Mouse (Mus musculus) forebrain, embryonic 16.5 days (tissue): Measurements from ENCODE around the gene Mrps36. TPM values are rescaled to one million over a fixed set of nuclear protein-coding genes. Genes with fewer than 3 reads are reported as not detected.
A peak's percentile ranks its signal among the peaks of the same experiment; 100 is the strongest.
"Not testable (repeated sequence)": the region's sequence is repeated elsewhere in the genome, so short reads cannot be mapped to it uniquely, and the experiment has no call there.

ENCODE experiments used
- ATAC-seq: fragments of 200-750 bp; cut with Nextera tagmentation; 2 replicates; pipeline ENCODE4 v1.8.0; 2017; ENCODE audit warnings: mild to moderate bottlenecking, moderate library complexity
- H3K27ac ChIP-seq: fragments of 300-500 bp; sonication (generic); 2 replicates; pipeline ENCODE4 v1.5.1; 2014; ENCODE audit warnings: low read length, control low read depth
- H3K27me3 ChIP-seq: fragments of 300-500 bp; sonication (generic); replicated peaks from 2 replicates; pipeline ENCODE4 v1.6.1; 2014; ENCODE audit warnings: low read length; ENCODE audit not compliant: control insufficient read depth, insufficient read depth
- H3K36me3 ChIP-seq: fragments of 300-500 bp; sonication (generic); 2 replicates; pipeline ENCODE4 v1.6.1; 2014; ENCODE audit not compliant: control insufficient read depth, insufficient read depth
- H3K4me1 ChIP-seq: fragments of 300-500 bp; sonication (generic); replicated peaks from 2 replicates; pipeline ENCODE4 v1.6.1; 2014; ENCODE audit warnings: low read length; ENCODE audit not compliant: control insufficient read depth, insufficient read depth
- H3K4me2 ChIP-seq: fragments of 300-500 bp; sonication (generic); 2 replicates; pipeline ENCODE4 v1.6.1; 2014; ENCODE audit warnings: mild to moderate bottlenecking, low read length, control low read depth
- H3K4me3 ChIP-seq: fragments of 300-500 bp; sonication (generic); replicated peaks from 2 replicates; pipeline ENCODE4 v1.5.1; 2014; ENCODE audit warnings: mild to moderate bottlenecking, low read length, control low read depth
- H3K9ac ChIP-seq: fragments of 300-500 bp; sonication (generic); replicated peaks from 2 replicates; pipeline ENCODE4 v1.6.1; 2014; ENCODE audit warnings: low read depth, low read length, control low read depth
- H3K9me3 ChIP-seq: fragments of 300-500 bp; sonication (generic); 2 replicates; pipeline ENCODE4 v1.6.1; 2016; ENCODE audit warnings: low read length; ENCODE audit not compliant: control insufficient read depth
- WGBS: fragments of 180-500 bp; shearing (Covaris S2); extraction: QIAGEN DNeasy Blood & Tissue Kit; methylation state at CpG from one replicate; pipeline ENCODE4 v1.1.7; 2014; 5-methylcytosine and 5-hydroxymethylcytosine counted together
- polyA plus RNA-seq: library from polyadenylated mRNA; unstranded; fragments of >200 nt; fragmentation: Nextera tagmentation; extraction: Ambion mirVana; gene quantifications from 2 replicates; pipeline ENCODE4 v1.2.1, GENCODE M21; 2015

The Mrps36 gene
- polyA plus RNA-seq, 1 experiment from 2014 or later, result 112 TPM

DNA sequence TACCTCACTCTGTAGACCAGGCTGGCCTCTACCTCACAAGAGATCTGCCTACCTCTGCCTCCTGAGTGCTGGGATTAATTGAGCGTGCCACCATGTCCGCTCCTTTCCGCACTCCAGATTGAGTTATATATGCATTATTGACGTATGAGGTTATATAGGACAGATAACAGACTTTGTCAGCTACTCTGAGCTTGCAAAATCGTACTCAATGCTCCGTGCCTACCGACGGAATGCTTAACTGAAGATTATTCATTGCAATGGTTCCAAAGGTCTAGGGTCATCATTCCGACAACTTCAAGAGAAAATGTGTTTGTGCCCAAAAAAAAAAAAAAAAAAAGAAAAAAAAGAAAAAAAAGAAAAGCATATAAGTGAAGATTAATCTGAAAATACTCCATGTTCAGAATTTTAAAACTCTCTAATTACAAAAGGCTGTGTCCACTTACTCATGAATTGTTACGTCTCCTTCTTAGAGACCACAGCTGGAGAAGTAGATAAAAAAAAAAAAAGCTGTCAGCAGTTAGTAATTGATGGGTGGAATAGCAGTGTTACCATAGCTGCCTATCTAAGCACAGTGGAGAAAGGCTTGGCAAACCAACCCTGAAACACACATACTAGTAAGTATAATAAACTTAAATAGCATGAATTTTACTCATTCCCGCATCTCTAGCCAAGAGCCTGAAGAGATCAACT, 968 bp downstream of the Mrps36 start:
- WGBS, result 68% methylated on average over 11 of the region's 11 CpGs
- Histone ChIP-seq H3K4me3 (peak overlapping the region; percentile 60), H3K9me3 (no peaks in the 10 kb centered on the region), H3K9ac (peak overlapping the region; percentile 70), H3K4me2 (peak overlapping the region; percentile 69), H3K27me3 (no peaks in the 10 kb centered on the region), H3K36me3 (no peaks in the 10 kb centered on the region), H3K4me1 (peaks cover 7% of the 10 kb centered on the region), H3K27ac (peak overlapping the region; percentile 81)
- ATAC-seq, result peak; percentile 60

DNA sequence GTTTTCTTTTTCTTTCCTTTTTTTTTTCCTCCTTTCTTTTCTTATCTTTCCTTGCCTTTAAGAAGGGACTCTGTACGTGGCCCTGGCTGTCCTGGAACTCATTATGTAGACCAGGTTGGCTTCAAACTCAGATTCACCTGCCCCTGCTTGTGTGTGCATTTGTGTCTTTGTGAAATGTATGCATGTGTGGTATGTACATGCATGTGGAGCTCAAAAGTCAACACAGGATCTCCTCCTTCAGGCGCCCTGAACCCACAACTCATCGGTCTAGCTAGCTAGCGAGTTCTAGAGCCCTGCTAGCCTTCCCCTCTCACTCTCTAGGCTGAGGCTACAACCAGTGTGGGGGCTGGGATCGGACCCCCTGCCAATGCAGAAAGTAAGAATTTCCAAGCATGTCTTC, 1.6 kb downstream of the Mrps36 start:
- no peak for ATAC-seq
- no peaks in the 10 kb centered on the region for H3K36me3 ChIP-seq
- no peak overlapping the region for H3K4me3 ChIP-seq
- WGBS, result 88% methylated on average over 5 of the region's 5 CpGs
- H3K9ac ChIP-seq, result no peak overlapping the region
- no peak overlapping the region for H3K27ac ChIP-seq
- H3K9me3 ChIP-seq, result no peaks in the 10 kb centered on the region
- peaks cover 7% of the 10 kb centered on the region for H3K4me1 ChIP-seq
- H3K4me2 ChIP-seq, result no peak overlapping the region
- no peaks in the 10 kb centered on the region for H3K27me3 ChIP-seq

DNA sequence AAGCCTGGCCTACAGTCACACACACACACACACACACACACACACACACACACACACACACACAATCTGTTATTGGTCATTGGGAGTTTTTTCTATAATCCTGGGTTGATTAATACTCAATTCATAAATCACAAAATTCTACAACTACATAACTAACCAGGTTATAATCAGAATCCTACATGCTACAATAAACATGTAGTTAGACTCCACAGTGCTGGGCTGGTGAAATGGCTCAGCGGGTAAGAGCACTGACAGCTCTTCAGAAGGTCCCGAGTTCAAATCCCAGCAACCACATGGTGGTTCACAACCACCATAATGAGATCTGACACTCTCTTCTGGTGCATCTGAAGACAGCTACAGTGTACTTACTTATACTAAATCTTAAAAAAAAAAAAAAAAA, 11.7 kb downstream of the Mrps36 start:
- Histone ChIP-seq H3K9ac (no peak overlapping the region), H3K4me2 (no peak overlapping the region), H3K4me1 (peaks cover 11% of the 10 kb centered on the region), H3K9me3 (no peaks in the 10 kb centered on the region), H3K27ac (no peak overlapping the region), H3K36me3 (peaks cover 6% of the 10 kb centered on the region), H3K27me3 (no peaks in the 10 kb centered on the region), H3K4me3 (no peak overlapping the region)
- ATAC-seq, result no peak
- 92% methylated on average over 2 of the region's 2 CpGs for WGBS

DNA sequence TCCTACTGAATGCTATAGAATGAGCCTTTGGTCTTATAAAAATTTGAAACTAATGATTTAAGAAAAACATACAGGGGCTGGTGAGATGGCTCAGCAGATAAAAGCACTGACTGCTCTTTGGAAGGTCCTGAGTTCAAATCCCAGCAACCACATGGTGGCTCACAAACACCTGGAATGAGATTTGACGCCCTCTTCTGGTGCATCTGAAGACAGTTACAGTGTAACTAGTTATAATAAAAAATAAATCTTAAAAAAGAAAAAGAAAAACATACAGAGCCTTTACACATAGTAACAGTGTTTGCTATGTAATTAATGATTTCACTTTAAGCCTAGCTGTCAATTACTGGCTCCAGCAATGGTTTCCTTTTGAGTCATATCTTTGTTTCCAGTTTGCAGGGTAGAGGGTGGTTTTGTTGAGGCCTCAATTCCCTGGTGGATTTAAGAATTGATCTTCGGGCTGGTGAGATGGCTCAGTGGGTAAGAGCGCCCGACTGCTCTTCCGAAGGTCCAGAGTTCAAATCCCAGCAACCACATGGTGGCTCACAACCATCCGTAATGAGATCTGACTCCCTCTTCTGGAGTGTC, 12.9 kb downstream of the Mrps36 start:
- not testable (repeated sequence) for H3K9ac ChIP-seq, ATAC-seq, H3K36me3 ChIP-seq, H3K9me3 ChIP-seq, H3K4me3 ChIP-seq, H3K27ac ChIP-seq, H3K27me3 ChIP-seq
- 91% methylated on average over 5 of the region's 6 CpGs for WGBS
- H3K4me1 ChIP-seq, result peaks cover 14% of the 10 kb centered on the region
- peak overlapping the region; percentile 72; the same call in 1 of the 2 replicates for H3K4me2 ChIP-seq

DNA sequence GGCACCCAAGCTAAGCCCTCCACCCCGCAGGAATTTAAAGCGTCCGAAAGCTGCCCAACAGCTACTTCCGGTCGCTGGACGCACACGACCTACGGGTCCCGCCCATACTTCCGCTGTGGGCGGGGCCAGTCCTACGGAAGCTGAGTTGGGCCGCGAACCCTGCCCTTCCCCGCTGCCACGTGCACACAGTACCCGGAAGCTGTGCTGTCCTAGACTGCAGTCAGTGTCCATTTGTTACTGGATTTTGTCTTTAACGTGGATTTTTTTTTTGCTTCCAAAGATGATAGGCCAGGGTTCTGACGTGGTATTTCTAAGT, 13.6 kb downstream of the Mrps36 start, which contains the start of gene Cdk7:
Cdk7 (minus strand) TSS at position 79 of the 316 bp plus-strand sequence.
- no peaks in the 10 kb centered on the region for H3K9me3 ChIP-seq
- H3K27me3 ChIP-seq, result no peaks in the 10 kb centered on the region
- WGBS, result under 1% methylated on average over 19 of the region's 19 CpGs
- peak within 1 kb of the TSS; percentile 88 for H3K27ac ChIP-seq
- peaks cover 4% of the 10 kb centered on the region for H3K36me3 ChIP-seq
- peak; percentile 99 for ATAC-seq
- peaks cover 14% of the 10 kb centered on the region for H3K4me1 ChIP-seq
- H3K9ac ChIP-seq, result peak within 1 kb of the TSS; percentile 89
- peak within 1 kb of the TSS; percentile 76 for H3K4me2 ChIP-seq
- H3K4me3 ChIP-seq, result peak within 1 kb of the TSS; percentile 86

DNA sequence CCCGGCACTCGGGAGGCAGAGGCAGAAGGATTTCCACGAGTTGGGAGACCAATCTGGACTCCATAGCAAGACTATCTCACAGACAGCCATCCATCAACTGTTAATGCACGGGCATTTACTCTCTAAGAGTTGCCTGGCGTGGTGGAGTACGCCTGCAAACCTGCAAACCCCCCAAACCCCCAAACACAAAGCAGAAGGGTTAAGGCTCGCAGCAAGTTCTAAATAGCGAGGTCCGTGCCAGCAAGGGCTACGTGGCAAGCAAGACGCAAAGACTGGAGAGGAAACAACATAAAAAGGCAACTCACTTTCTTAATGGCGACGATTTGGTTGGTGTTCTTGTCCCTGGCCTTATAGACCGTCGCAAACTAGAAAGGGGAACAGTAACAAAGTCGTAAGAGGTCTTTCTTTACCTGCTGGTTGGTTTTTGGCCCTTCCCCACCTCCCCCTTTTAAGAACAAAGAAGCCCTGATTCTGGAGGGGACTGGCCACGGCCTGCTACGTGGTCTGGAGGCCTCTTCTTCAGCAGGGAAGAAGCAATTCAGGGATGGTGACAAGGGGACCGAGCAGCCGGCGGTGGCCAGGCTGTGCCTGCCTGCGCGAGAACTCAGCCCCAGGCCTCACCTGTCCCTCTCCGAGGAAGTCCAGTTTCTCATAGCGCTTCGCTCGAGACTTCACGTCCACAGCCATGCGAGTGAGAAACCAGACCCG, 14.2 kb downstream of the Mrps36 start:
- no peaks in the 10 kb centered on the region for H3K9me3 ChIP-seq
- H3K4me3 ChIP-seq, result peak overlapping the region; percentile 86

DNA sequence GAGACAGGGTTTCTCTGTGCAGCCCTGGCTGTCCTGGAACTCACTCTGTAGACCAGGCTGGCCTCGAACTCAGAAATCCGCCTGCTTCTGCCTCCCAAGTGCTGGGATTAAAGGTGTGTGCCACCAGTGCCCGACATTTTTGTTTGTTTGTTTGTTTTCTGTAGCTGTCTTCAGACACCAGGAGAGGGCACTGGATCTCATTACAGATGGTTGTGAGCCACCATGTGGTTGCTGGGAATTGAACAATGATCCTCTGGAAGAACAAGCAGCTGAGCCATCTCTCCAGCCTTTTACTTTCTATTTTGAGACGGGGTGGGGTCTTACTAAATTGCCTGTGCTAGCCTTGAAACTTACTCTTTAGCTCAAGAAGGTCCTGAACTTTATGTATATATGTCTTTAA, 15.9 kb downstream of the Mrps36 start:
- not testable (repeated sequence) for ATAC-seq, H3K36me3 ChIP-seq, H3K9me3 ChIP-seq, H3K9ac ChIP-seq, H3K4me2 ChIP-seq, H3K4me3 ChIP-seq, H3K27ac ChIP-seq, H3K27me3 ChIP-seq
- WGBS, result 91% methylated on average over 4 of the region's 4 CpGs
- peaks cover 21% of the 10 kb centered on the region for H3K4me1 ChIP-seq

More for the DNA sequence above, 14.2 kb downstream of the Mrps36 start:
- peak; percentile 81 for ATAC-seq
- no peaks in the 10 kb centered on the region for H3K27me3 ChIP-seq
- H3K4me2 ChIP-seq, result peak overlapping the region; percentile 76
- H3K27ac ChIP-seq, result peak overlapping the region; percentile 88
- 1% methylated on average over 30 of the region's 30 CpGs for WGBS
- peak overlapping the region; percentile 89 for H3K9ac ChIP-seq
- H3K4me1 ChIP-seq, result peaks cover 14% of the 10 kb centered on the region
- H3K36me3 ChIP-seq, result peaks cover 4% of the 10 kb centered on the region

DNA sequence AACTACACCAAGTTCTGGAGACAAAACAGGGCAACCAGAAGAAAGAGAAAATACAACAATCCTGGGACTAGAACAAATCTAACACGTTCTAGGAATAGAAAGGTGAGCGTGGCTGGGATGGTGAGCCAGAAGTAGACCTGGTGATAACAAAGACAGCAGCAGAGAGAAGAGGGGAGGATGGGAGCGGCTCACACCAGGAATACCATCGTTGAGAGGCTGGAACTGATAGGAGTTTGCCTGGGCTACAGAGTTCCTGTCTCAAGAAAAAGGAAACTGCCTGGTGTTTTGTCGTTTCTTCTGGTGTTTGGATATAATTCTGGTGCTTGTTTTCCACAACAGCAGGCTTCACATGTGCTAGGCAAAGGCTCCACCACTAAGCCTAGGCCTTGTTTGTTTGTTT, 16.4 kb downstream of the Mrps36 start:
- H3K9ac ChIP-seq, result no peak overlapping the region
- H3K4me3 ChIP-seq, result no peak overlapping the region
- H3K36me3 ChIP-seq, result no peaks in the 10 kb centered on the region
- ATAC-seq, result no peak
- no peaks in the 10 kb centered on the region for H3K9me3 ChIP-seq
- no peaks in the 10 kb centered on the region for H3K27me3 ChIP-seq
- no peak overlapping the region for H3K4me2 ChIP-seq
- peaks cover 21% of the 10 kb centered on the region for H3K4me1 ChIP-seq
- 98% methylated on average over 5 of the region's 5 CpGs for WGBS
- H3K27ac ChIP-seq, result no peak overlapping the region

DNA sequence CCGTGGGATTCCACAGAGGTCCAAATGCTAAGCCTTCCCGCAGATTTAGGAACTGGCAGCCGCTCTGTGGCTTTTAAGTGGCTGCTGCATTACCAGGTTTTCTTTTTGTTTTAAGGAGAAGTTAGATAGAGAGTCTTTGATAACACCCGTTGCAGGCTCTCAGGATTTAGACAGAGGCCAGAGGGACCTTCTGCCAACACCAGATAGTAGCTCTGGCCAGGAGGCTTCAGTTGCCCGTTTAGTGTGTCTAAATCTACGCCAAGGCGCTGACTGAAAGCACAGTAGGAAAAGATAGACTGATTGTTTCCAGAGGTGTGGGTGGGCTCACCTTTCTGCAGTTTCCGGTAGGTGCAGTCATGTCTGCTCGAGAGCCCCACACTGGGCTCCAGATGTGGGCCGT, 19.3 kb downstream of the Mrps36 start:
- no peaks in the 10 kb centered on the region for H3K27me3 ChIP-seq
- no peaks in the 10 kb centered on the region for H3K9me3 ChIP-seq
- H3K9ac ChIP-seq, result no peak overlapping the region
- H3K4me2 ChIP-seq, result no peak overlapping the region
- no peak overlapping the region for H3K27ac ChIP-seq
- H3K4me3 ChIP-seq, result no peak overlapping the region
- 92% methylated on average over 10 of the region's 10 CpGs for WGBS
- H3K36me3 ChIP-seq, result peaks cover 5% of the 10 kb centered on the region; the same call in 1 of the 2 replicates
- H3K4me1 ChIP-seq, result peaks cover 19% of the 10 kb centered on the region
- no peak for ATAC-seq
